Mouse (Mus musculus): ENCODE data around the gene Cuedc2. TPM values are rescaled to one million over a fixed set of nuclear protein-coding genes. Genes with fewer than 3 reads are reported as not detected.

Gene Cuedc2
- polyA plus RNA-seq, 1 experiment from 2014 or later, result 405 TPM

MicroRNAs within 50 kb of the gene (microRNA counts, 519-probe panel; counts per million panel counts)
- microRNA mmu-miR-146b, result not detected

Small RNAs within 50 kb of the gene (microRNA-seq; reads per million reads assigned to microRNA genes)
- 0.79 reads per million for gene Mir146b

Other genes starting within 250 kb of the Cuedc2 start
- not detected in 2 replicates for gene Elovl3, start 206.8 kb downstream of the Cuedc2 start, polyA plus RNA-seq (2014; fragmentation: Nextera tagmentation; extraction: Ambion mirVana)
- not detected in 2 replicates for gene Pitx3, start 190.4 kb downstream of the Cuedc2 start, polyA plus RNA-seq (2014; fragmentation: Nextera tagmentation; extraction: Ambion mirVana)
- gene Gbf1, start 186.2 kb downstream of the Cuedc2 start, polyA plus RNA-seq (2014; fragmentation: Nextera tagmentation; extraction: Ambion mirVana), result 36.3 and 50.7 TPM in 2 replicates
- 1.4 and 1.6 TPM in 2 replicates for gene Nfkb2, start 34.4 kb downstream of the Cuedc2 start, polyA plus RNA-seq (2014; fragmentation: Nextera tagmentation; extraction: Ambion mirVana)
- gene Psd, start 11.5 kb downstream of the Cuedc2 start, polyA plus RNA-seq (2014; fragmentation: Nextera tagmentation; extraction: Ambion mirVana), result 68.7 and 83.0 TPM in 2 replicates
- gene Fbxl15, start 10.5 kb downstream of the Cuedc2 start, polyA plus RNA-seq (2014; fragmentation: Nextera tagmentation; extraction: Ambion mirVana), result 42.6 and 43.1 TPM in 2 replicates
- gene Mfsd13a, start 2.4 kb upstream of the Cuedc2 start, polyA plus RNA-seq (2014; fragmentation: Nextera tagmentation; extraction: Ambion mirVana), result 7.2 TPM in 2 replicates
- gene 2310034G01Rik, start 11.6 kb upstream of the Cuedc2 start, polyA plus RNA-seq (2014; fragmentation: Nextera tagmentation; extraction: Ambion mirVana), result 1.8 and 2.2 TPM in 2 replicates
- gene Actr1a, start 57.0 kb upstream of the Cuedc2 start, polyA plus RNA-seq (2014; fragmentation: Nextera tagmentation; extraction: Ambion mirVana), result 402 and 428 TPM in 2 replicates
- 21.8 and 27.8 TPM in 2 replicates for gene Sufu, start 58.2 kb upstream of the Cuedc2 start, polyA plus RNA-seq (2014; fragmentation: Nextera tagmentation; extraction: Ambion mirVana)
- 23.0 and 24.8 TPM in 2 replicates for gene Trim8, start 163.0 kb upstream of the Cuedc2 start, polyA plus RNA-seq (2014; fragmentation: Nextera tagmentation; extraction: Ambion mirVana)
- gene Arl3, start 234.5 kb upstream of the Cuedc2 start, polyA plus RNA-seq (2014; fragmentation: Nextera tagmentation; extraction: Ambion mirVana), result 159 and 164 TPM in 2 replicates
- gene Sfxn2, start 234.7 kb upstream of the Cuedc2 start, polyA plus RNA-seq (2014; fragmentation: Nextera tagmentation; extraction: Ambion mirVana), result 6.8 and 8.0 TPM in 2 replicates